Mouse (Mus musculus) lung, postnatal 0 days (tissue): ENCODE results near the gene Adora1. TPM values are rescaled to one million over a fixed set of nuclear protein-coding genes. Genes with fewer than 3 reads are reported as not detected.

Experiments
- ATAC-seq: fragments of 200-750 bp; cut with Nextera tagmentation; 2 replicates; pipeline ENCODE4 v1.8.0; 2017; ENCODE audit warnings: moderate library complexity
- DNase-seq: peaks from one replicate; pipeline ENCODE4 v3.0.0-alpha.2; 2016; ENCODE audit warnings: low spot score
- H3K27ac ChIP-seq: fragments of 300-500 bp; sonication (generic); 2 replicates; pipeline ENCODE4 v1.5.1; 2014; ENCODE audit warnings: antibody characterized with exemption, mild to moderate bottlenecking, low read length, mixed read lengths
- H3K27me3 ChIP-seq: fragments of 300-500 bp; sonication (generic); replicated peaks from 2 replicates; pipeline ENCODE4 v1.6.1; 2014; ENCODE audit warnings: low read length, mixed read lengths; ENCODE audit not compliant: insufficient read depth
- H3K36me3 ChIP-seq: fragments of 300-500 bp; sonication (generic); 2 replicates; pipeline ENCODE4 v1.6.1; 2014; ENCODE audit warnings: low read length, mixed read lengths; ENCODE audit not compliant: insufficient read depth
- H3K4me1 ChIP-seq: fragments of 300-500 bp; sonication (generic); 2 replicates; pipeline ENCODE4 v1.6.1; 2014; ENCODE audit warnings: antibody characterized with exemption, low read depth, low read length, mixed read lengths; ENCODE audit not compliant: insufficient read depth
- H3K4me2 ChIP-seq: fragments of 300-500 bp; sonication (generic); replicated peaks from 2 replicates; pipeline ENCODE4 v1.6.1; 2014; ENCODE audit warnings: low read depth, mild to moderate bottlenecking, low read length, moderate library complexity, mixed read lengths
- H3K4me3 ChIP-seq: fragments of 300-500 bp; sonication (generic); 2 replicates; pipeline ENCODE4 v1.5.1; 2014; ENCODE audit warnings: low read depth, low read length
- H3K9ac ChIP-seq: fragments of 300-500 bp; sonication (generic); replicated peaks from 2 replicates; pipeline ENCODE4 v1.6.1; 2014; ENCODE audit warnings: low read depth, mild to moderate bottlenecking
- H3K9me3 ChIP-seq: fragments of 300-500 bp; sonication (generic); 2 replicates; pipeline ENCODE4 v1.6.1; 2016; ENCODE audit warnings: low read length, mixed read lengths
- CTCF ChIP-seq: IDR thresholded peaks from 2 replicates; pipeline ENCODE4 v1.5.1; 2016; ENCODE audit warnings: antibody characterized with exemption, mild to moderate bottlenecking
- EP300 ChIP-seq: IDR thresholded peaks from 2 replicates; pipeline ENCODE4 v1.6.1; 2016; ENCODE audit warnings: antibody characterized with exemption, mild to moderate bottlenecking, control low read depth
- WGBS: fragments of 180-500 bp; shearing (Covaris S2); extraction: QIAGEN DNeasy Blood & Tissue Kit; methylation state at CpG from one replicate; pipeline ENCODE4 v1.1.7; 2014; 5-methylcytosine and 5-hydroxymethylcytosine counted together
- polyA plus RNA-seq: library from polyadenylated mRNA; unstranded; fragments of >200 nt; fragmentation: Nextera tagmentation; extraction: Ambion mirVana; gene quantifications from 2 replicates; pipeline ENCODE4 v1.2.1, GENCODE M21; 2015

The Adora1 gene
- polyA plus RNA-seq, 1 experiment from 2014 or later: 4.8 TPM

DNA sequence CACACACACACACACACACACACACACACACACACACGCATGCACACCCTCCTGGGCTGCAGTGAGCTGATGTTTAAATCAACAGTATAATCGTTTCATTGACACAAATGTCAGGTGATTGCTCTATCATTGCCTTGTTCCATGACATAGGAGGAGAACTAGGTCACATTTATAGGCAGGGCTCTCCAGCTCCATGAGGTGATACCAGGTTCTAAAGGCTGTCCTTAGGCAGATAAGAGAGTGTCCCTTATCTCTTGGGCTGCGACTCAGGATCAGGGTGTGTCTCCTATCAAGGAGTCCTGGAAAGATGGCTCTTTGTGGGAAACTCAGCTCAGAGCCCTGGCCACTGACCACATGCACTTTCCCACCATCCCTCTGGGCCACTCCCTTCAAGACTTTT is 66.7 kb downstream of the Adora1 start:
- no peak overlapping the region for H3K9ac ChIP-seq
- H3K27ac ChIP-seq: no peak overlapping the region
- no peak overlapping the region for H3K4me2 ChIP-seq
- WGBS: 68% methylated on average over 3 of the region's 3 CpGs
- H3K36me3 ChIP-seq: no peaks in the 10 kb centered on the region
- TF ChIP-seq CTCF: no peak
- TF ChIP-seq EP300: no peak
- no peak for DNase-seq
- H3K4me3 ChIP-seq: no peak overlapping the region
- H3K27me3 ChIP-seq: no peaks in the 10 kb centered on the region
- ATAC-seq: no peak
- no peaks in the 10 kb centered on the region for H3K9me3 ChIP-seq
- no peaks in the 10 kb centered on the region for H3K4me1 ChIP-seq

DNA sequence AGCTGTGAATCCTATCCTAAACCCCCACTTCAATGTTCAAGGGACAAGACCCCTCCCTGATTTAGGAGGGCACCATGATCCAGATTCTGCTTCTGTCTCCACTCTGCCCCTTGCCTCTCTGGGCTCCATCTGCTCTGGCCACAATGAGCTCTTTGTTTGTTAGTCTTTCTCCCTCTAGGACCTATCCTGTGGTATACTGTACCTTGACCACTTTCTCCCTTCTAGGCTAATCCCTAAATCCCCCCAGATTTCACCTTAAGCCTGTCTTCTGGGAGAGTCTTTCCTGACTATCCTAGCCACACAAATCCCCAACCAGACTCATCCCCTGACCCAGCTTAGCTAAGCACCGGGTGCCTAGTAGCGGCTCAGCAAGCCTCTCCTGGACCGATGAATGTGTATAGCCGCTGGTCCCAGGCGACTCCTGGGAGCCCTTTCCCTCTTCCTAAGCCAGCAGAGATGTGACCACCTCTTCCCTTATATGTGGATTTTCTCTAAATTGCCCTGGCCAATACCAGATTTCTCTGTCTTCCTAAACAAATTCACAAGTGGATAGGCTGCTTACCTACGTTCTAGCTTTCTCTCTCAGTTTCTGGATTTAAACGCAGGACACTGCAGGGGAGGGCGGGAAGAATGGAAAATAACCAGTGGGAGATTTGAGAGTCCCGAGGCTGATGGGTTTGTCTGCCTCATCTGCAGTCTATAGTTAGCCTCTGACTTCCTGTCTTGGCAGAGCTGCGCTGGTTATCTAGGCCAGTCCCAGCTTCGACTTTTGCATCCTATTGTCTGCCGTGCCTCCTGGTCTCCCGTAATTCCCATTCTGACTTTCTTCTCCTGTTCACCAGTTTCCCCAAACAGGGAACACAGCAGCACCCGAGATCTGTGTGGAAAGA is 67.6 kb downstream of the Adora1 start:
- Histone ChIP-seq H3K27me3 (no peaks in the 10 kb centered on the region), H3K4me1 (no peaks in the 10 kb centered on the region), H3K4me2 (no peak overlapping the region), H3K9ac (no peak overlapping the region), H3K27ac (no peak overlapping the region), H3K4me3 (no peak overlapping the region), H3K36me3 (no peaks in the 10 kb centered on the region), H3K9me3 (no peaks in the 10 kb centered on the region)
- ATAC-seq (no peak), DNase-seq (no peak)
- 52% methylated on average over 14 of the region's 14 CpGs for WGBS
- TF ChIP-seq EP300 (no peak), CTCF (no peak)

DNA sequence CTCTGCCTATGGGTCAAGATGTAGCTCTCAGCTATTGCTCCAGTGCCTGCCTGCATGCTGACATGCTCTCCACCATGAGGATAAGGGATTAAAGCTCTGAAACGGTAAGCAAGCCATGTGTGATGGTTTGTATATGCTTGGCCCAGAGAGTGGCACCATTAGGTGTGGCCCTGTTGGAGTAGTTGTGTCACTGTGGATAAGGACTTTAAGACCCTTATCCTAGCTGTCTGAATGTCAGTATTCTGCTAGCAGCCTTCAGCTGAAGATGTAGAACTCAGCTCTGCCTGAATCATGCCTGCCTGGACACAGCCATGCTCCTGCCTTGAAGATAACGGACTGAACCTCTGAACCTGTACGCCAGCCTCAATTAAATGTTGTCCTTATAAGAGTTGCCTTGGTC is 68.7 kb downstream of the Adora1 start:
- no peaks in the 10 kb centered on the region for H3K9me3 ChIP-seq
- no peaks in the 10 kb centered on the region for H3K27me3 ChIP-seq
- no peak for TF ChIP-seq CTCF
- no peak for TF ChIP-seq EP300
- H3K9ac ChIP-seq: no peak overlapping the region
- H3K36me3 ChIP-seq: no peaks in the 10 kb centered on the region
- ATAC-seq: no peak
- 89% methylated on average over 3 of the region's 3 CpGs for WGBS
- no peak overlapping the region for H3K4me3 ChIP-seq
- no peak overlapping the region for H3K27ac ChIP-seq
- no peak for DNase-seq
- no peak overlapping the region for H3K4me2 ChIP-seq
- no peaks in the 10 kb centered on the region for H3K4me1 ChIP-seq

DNA sequence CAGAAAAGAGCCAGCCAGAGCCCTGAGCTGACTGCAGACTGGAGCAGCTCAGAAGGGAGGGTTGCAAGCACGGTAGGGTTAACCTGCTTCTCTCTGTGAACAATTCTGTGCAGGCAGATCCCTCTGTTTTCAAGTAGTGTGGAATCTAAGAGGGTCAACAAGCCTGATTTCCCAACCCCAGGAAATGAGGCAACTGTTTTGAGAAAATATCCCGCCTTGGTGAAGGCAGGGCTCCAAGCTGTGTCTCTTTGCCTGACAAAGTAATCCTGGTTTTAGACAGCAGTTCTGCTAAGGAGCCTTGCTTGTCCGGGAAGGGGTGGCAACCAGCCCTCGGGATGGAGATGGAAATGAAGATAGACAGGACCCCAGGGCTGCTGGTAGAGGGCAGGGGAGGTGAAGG is 70.8 kb downstream of the Adora1 start:
- Histone ChIP-seq H3K36me3 (no peaks in the 10 kb centered on the region), H3K4me1 (no peaks in the 10 kb centered on the region), H3K27me3 (no peaks in the 10 kb centered on the region), H3K4me3 (no peak overlapping the region), H3K9ac (no peak overlapping the region), H3K27ac (peak overlapping the region; percentile 85), H3K4me2 (no peak overlapping the region), H3K9me3 (no peaks in the 10 kb centered on the region)
- whole genome bisulfite sequencing: 22% methylated on average over 4 of the region's 4 CpGs
- ATAC-seq (peak; percentile 76), DNase-seq (peak; percentile 90)
- TF ChIP-seq CTCF (no peak), EP300 (peak; percentile 93)

DNA sequence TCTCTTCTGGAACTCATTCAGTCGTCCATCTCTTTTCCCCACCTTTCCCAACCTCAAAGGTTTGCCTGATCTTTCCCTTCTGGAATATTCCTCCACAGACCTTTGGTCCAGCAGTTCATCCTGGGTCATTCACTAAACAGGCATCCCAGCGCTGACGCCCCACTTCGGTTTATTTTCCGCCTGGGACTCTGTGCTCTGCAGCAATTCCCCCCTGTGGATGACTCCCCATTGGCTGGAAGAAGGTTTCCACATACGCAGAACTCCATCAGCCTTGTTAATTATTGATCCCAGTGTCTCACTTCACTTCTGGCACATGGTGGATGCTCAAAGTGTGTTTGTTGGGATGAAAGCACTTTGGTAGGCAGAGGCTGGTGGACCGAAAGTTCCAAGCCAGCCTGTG is 71.8 kb downstream of the Adora1 start:
- Histone ChIP-seq H3K4me1 (no peaks in the 10 kb centered on the region), H3K27ac (no peak overlapping the region), H3K4me2 (no peak overlapping the region), H3K27me3 (no peaks in the 10 kb centered on the region), H3K9ac (no peak overlapping the region), H3K36me3 (no peaks in the 10 kb centered on the region), H3K4me3 (no peak overlapping the region), H3K9me3 (no peaks in the 10 kb centered on the region)
- ATAC-seq (no peak), DNase-seq (no peak)
- TF ChIP-seq EP300: no peak
- no peak for TF ChIP-seq CTCF
- 86% methylated on average over 7 of the region's 7 CpGs for WGBS

DNA sequence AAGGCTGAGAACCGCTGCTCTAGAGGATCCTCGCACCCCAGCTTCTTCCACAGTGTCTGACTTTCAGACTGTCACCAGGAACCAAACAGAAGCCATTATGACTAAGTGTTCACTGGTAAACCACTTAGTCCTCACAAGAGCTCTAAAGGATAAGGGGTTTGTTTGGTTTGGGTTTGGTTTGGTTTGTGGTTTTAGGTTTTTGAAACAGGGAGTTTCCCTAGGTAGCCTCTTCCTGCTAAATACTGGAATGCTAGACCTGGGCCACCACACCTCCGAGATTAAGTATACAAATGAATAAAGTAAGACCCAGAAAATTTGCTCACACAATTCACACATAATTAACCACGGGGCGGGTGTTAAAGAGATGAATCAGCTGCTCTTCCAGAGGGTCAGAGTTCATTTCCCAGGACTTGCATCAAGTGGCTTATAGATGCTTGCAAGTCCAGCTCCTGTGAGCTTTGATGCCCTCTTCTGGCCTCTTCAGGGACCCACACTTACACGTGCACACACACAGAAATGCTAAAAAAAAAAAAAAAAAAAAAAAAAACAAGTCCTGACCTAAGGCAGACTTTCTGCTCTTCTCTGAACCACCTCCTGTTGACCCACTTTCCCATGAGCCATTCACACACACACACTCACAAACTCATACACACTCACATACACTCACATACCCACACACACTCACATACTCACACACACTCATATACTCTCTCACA is 72.6 kb downstream of the Adora1 start:
- TF ChIP-seq EP300 (peak; percentile 92), CTCF (peak; percentile 29; the same call in 1 of the 2 replicates)
- Histone ChIP-seq H3K27ac (peak overlapping the region; percentile 54; the same call in 1 of the 2 replicates), H3K27me3 (no peaks in the 10 kb centered on the region), H3K36me3 (no peaks in the 10 kb centered on the region), H3K4me2 (no peak overlapping the region), H3K9me3 (no peaks in the 10 kb centered on the region), H3K4me3 (no peak overlapping the region), H3K4me1 (no peaks in the 10 kb centered on the region), H3K9ac (no peak overlapping the region)
- DNase-seq (peak; percentile 86), ATAC-seq (peak; percentile 72)
- 56% methylated on average over 6 of the region's 6 CpGs for WGBS
